Mouse (Mus musculus): ENCODE measurements around the gene Gk5. TPM values are rescaled to one million over a fixed set of nuclear protein-coding genes. Genes with fewer than 3 reads are reported as not detected.
"Not testable (repeated sequence)": the region's sequence is repeated elsewhere in the genome, so short reads cannot be mapped to it uniquely, and the experiment has no call there.

Gene Gk5
- total RNA-seq (2014; rRNA removed) (6.1 and 6.7 TPM in 2 replicates), polyA plus RNA-seq (2015; fragmentation: Nextera tagmentation; extraction: Ambion mirVana) (1.2 and 2.4 TPM in 2 replicates)

DNA sequence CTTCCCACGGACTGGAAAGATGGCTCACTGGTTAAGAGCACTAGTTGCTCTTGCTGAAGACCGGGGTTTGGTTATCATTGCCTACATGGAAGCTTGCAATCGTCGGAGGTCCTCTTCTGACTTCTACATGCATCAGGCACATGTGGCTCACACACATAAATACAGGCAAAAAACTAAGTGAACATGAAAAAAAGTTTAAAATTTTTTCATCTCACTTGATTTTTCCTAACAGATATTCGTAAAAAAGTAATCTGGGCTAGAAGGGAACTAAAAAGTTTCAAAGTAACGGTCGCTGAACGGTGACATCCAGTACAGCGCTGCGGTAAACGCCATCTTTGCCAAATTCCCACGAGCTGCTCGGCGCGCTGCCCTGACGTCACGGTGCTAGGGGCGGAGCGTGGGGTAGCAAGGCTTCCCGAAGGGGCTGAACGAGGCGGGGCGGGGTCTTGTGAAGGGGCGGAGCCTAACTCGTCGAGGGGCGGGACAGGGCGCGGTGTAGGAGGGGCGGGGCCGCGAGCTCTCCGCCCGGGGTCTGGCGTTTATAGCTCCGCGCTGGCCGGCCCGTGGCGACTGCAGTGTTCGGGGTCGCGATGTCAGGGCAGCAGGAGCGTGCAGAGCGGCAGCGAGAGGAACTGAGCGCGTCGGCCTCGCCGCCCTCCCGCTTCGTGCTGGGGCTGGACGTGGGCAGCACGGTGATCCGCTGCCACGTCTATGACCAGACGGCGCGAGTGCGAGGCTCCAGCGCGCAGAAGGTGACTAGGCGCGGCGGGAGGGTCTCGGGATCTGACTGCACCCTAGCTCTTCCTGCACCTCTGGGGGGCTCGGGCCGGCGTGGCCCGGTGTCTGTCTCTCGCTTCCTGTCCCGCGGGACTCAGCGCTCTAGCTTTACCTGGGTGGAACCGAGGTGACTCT, at the start of gene Gk5:
TSS of gene Gk5 (plus strand) at position 502 of the 912 bp plus-strand sequence.
- Histone ChIP-seq H3K4me1 (ENCODE audit: insufficient read depth) (no peaks in the 10 kb centered on the region), H3K9me3 (ENCODE audit: low read length) (no peaks in the 10 kb centered on the region), H3K9ac (peak within 1 kb of the TSS; percentile 67), H3K4me2 (ENCODE audit: low read depth) (peak within 1 kb of the TSS; percentile 77), H3K27me3 (ENCODE audit: insufficient read depth, low read length) (peaks cover 3% of the 10 kb centered on the region; the same call in 1 of the 2 replicates), H3K4me3 (ENCODE audit: low read depth, low read length) (peak within 1 kb of the TSS; percentile 58), H3K36me3 (ENCODE audit: insufficient read depth) (no peaks in the 10 kb centered on the region), H3K27ac (ENCODE audit: low read depth, low read length) (no peak within 1 kb of the TSS)
- ATAC-seq (peak; percentile 98), DNase-seq (peak; percentile 98)
- no peak for TF ChIP-seq CTCF (IDR thresholded peaks at IDR 0.05; ENCODE audit: low read depth)
- WGBS, result 2% methylated on average over 73 of the region's 76 CpGs

- ATAC-seq (no peak), DNase-seq (no peak)
- Histone ChIP-seq H3K9me3 (ENCODE audit: low read length) (no peaks in the 10 kb centered on the region), H3K4me3 (ENCODE audit: low read depth, low read length) (no peak overlapping the region), H3K9ac (no peak overlapping the region), H3K27ac (ENCODE audit: low read depth, low read length) (no peak overlapping the region), H3K4me2 (ENCODE audit: low read depth) (no peak overlapping the region), H3K36me3 (ENCODE audit: insufficient read depth) (no peaks in the 10 kb centered on the region), H3K27me3 (ENCODE audit: insufficient read depth, low read length) (no peaks in the 10 kb centered on the region), H3K4me1 (ENCODE audit: insufficient read depth) (no peaks in the 10 kb centered on the region)
- 91% methylated on average over 13 of the region's 13 CpGs for WGBS
- TF ChIP-seq CTCF (IDR thresholded peaks at IDR 0.05; ENCODE audit: low read depth), result no peak
Observed at GRCm38 (mm10) chr9:96078752-96079315, 40.3 kb upstream of the Gk5 start.

- H3K27ac ChIP-seq (ENCODE audit: low read depth, low read length), result no peak overlapping the region
- DNase-seq (no peak), ATAC-seq (no peak)
- no peaks in the 10 kb centered on the region for H3K4me1 ChIP-seq (ENCODE audit: insufficient read depth)
- WGBS, result 94% methylated on average over 6 of the region's 6 CpGs
- no peaks in the 10 kb centered on the region for H3K36me3 ChIP-seq (ENCODE audit: insufficient read depth)
- no peaks in the 10 kb centered on the region for H3K27me3 ChIP-seq (ENCODE audit: insufficient read depth, low read length)
- no peak overlapping the region for H3K9ac ChIP-seq
- no peak overlapping the region for H3K4me3 ChIP-seq (ENCODE audit: low read depth, low read length)
- TF ChIP-seq CTCF (IDR thresholded peaks at IDR 0.05; ENCODE audit: low read depth), result no peak
- no peaks in the 10 kb centered on the region for H3K9me3 ChIP-seq (ENCODE audit: low read length)
- no peak overlapping the region for H3K4me2 ChIP-seq (ENCODE audit: low read depth)
Observed at GRCm38 (mm10) chr9:96085293-96085692, 33.9 kb upstream of the Gk5 start.

DNA sequence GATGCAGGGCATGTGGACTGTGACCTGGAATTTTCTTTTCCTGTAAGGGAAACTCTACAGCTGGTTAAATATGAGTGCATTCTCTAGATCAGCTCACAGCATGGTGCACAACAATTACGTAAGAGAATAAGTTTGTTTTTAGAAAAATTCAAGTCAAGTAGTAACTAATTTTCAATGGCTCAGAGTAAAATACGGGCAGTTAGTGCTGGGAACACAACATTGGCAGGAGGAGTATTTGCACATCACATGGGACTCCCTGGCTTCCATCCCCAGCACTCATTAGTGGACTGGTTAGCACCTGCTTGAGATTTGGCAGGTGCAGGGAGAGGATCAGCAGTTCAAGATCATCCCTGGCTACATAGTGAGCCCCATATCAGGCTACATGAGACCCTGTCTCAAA, 31.5 kb upstream of the Gk5 start:
- DNase-seq, result no peak
- Histone ChIP-seq H3K36me3 (ENCODE audit: insufficient read depth) (no peaks in the 10 kb centered on the region), H3K27me3 (ENCODE audit: insufficient read depth, low read length) (no peaks in the 10 kb centered on the region), H3K27ac (ENCODE audit: low read depth, low read length) (no peak overlapping the region), H3K9ac (no peak overlapping the region), H3K4me3 (ENCODE audit: low read depth, low read length) (no peak overlapping the region), H3K4me2 (ENCODE audit: low read depth) (no peak overlapping the region), H3K4me1 (ENCODE audit: insufficient read depth) (no peaks in the 10 kb centered on the region), H3K9me3 (ENCODE audit: low read length) (no peaks in the 10 kb centered on the region)
- WGBS, result 81% methylated on average over 2 of the region's 2 CpGs
- no peak for ATAC-seq
- TF ChIP-seq CTCF (IDR thresholded peaks at IDR 0.05; ENCODE audit: low read depth), result no peak

DNA sequence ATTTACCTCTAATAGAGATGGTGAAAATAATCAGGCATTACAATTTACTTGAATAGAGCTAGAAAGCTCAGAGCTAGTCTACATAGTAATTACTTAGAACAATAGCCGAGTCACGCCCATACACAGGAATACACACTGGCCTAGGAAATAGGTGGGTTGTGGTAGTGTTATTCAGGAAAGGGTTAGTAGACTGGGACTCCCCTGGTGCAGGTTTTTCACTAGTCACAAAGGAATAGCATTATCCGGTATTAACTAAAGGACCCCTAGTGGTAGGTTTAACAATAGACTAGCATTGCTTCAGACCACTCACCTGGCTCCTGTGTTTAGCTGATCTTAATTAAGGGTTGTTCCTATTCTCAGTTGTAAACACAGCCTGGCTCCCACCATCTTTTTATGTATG, 30.7 kb upstream of the Gk5 start:
- H3K27ac ChIP-seq (ENCODE audit: low read depth, low read length); DNase-seq; H3K9me3 ChIP-seq (ENCODE audit: low read length); H3K4me2 ChIP-seq (ENCODE audit: low read depth); ATAC-seq; H3K4me3 ChIP-seq (ENCODE audit: low read depth, low read length); H3K4me1 ChIP-seq (ENCODE audit: insufficient read depth); H3K36me3 ChIP-seq (ENCODE audit: insufficient read depth); H3K27me3 ChIP-seq (ENCODE audit: insufficient read depth, low read length); H3K9ac ChIP-seq: not testable (repeated sequence)
- WGBS, result 72% methylated on average over 3 of the region's 3 CpGs

DNA sequence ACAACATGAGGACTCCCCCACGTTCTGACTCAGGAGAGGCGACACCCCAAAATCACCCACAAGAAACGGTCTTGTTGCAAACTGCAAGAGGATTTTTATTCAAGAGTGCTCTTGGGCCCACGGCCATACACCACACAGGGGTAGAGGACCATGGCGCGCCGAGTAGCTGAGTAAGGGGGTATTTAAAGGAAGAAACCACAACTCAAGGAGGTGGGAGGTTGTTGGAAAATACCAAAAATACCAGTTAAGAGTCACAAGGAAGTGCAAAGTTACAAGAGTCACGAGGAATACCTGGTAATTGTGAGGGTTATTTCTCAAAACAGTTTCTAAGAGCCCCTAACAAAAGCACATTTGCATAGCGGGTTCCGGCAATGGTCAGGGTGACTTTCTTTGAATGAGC, 26.5 kb upstream of the Gk5 start:
- not testable (repeated sequence) for H3K4me3 ChIP-seq (ENCODE audit: low read depth, low read length); DNase-seq; H3K4me2 ChIP-seq (ENCODE audit: low read depth); H3K9me3 ChIP-seq (ENCODE audit: low read length); H3K27ac ChIP-seq (ENCODE audit: low read depth, low read length); H3K9ac ChIP-seq; ATAC-seq; H3K27me3 ChIP-seq (ENCODE audit: insufficient read depth, low read length); H3K4me1 ChIP-seq (ENCODE audit: insufficient read depth); H3K36me3 ChIP-seq (ENCODE audit: insufficient read depth)
- WGBS, result 91% methylated on average over 10 of the region's 10 CpGs

GRCm38 (mm10) chr9:96093221-96093620, 25.9 kb upstream of the Gk5 start:
- 94% methylated on average over 1 of the region's 1 CpGs for WGBS
- ATAC-seq (no peak), DNase-seq (no peak)
- no peaks in the 10 kb centered on the region for H3K27me3 ChIP-seq (ENCODE audit: insufficient read depth, low read length)
- H3K4me3 ChIP-seq (ENCODE audit: low read depth, low read length), result no peak overlapping the region
- no peak overlapping the region for H3K27ac ChIP-seq (ENCODE audit: low read depth, low read length)
- H3K9ac ChIP-seq, result no peak overlapping the region
- no peaks in the 10 kb centered on the region for H3K4me1 ChIP-seq (ENCODE audit: insufficient read depth)
- H3K36me3 ChIP-seq (ENCODE audit: insufficient read depth), result no peaks in the 10 kb centered on the region
- H3K9me3 ChIP-seq (ENCODE audit: low read length), result no peaks in the 10 kb centered on the region
- no peak for TF ChIP-seq CTCF (IDR thresholded peaks at IDR 0.05; ENCODE audit: low read depth)
- no peak overlapping the region for H3K4me2 ChIP-seq (ENCODE audit: low read depth)
